Mouse (Mus musculus): ENCODE results near the gene Spata31d1d.
"Not testable (repeated sequence)": the region's sequence is repeated elsewhere in the genome, so short reads cannot be mapped to it uniquely, and the experiment has no call there.

Spata31d1d gene

DNA sequence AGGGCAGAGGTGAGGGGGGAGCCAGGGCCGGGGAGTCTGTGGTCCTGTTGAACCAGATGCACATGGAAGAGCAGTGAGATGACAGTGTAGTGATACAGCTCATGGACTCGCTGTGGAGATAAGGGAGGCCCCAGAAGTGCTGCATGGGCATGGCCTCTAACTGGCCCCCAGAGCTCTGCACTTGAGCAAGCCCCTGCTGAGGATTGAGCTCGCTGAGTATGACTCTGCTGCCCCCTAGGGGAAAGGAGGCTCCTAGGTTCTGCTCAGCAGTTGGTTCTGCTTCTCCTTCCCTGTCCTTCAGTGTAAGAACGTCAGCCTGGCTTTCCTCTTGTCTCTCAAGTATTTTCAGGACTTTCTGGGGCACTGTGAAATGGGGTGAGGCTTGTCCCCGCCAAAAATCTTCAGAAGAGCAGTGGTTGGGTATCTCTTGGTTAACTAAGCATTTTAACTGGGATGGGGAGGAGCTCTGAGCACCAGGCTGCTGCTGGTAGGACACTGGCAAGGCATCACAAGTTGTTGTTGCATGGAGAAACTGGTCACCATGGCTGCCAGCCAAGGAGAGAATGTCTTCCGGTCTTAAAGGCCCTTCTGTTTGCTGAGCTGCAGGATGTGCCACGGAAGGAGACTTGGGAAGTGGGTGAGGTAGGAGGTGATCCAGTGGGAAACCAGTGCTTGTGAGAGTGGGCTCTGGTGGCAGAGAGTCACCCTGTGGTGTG is 3.0 kb downstream of the Spata31d1d start:
- peak; percentile 92 for DNase-seq

DNA sequence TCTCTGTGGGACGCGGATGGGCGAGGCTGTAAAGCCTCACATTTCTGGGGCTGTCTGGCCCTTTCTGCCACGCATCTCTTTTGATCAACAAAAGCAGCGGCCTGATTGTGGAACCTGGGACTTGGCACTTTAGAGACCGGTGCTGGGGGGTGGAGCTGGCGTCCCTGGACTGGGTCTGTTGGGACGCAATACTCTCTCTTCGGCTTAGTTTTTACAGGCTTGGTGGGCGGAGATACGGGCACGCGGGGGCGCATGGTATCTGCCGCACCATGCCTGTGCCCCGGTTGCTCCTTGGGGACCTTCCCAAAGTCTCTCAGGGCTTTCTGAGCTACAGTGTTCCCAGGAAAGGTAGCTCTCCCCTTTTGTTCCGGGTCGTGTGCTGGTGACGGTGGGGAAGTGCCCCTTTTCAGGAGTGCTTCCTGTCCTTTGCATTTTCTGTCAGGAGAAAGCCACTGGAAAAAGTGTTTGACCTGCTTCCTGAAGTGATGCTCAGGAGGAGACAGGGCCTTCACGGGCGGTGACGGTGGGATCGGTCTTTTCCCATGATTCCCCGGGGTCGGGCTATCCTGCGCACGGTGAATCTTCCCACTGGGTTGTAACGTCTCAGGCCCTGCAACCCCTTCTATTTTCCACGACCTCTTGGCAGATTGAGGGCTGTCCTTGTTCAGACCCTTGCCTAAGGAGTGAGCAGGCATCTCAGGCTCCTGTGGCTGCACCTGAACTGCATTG is 5.2 kb downstream of the Spata31d1d start:
- no peak for DNase-seq

GRCm38 (mm10) chr13:59722089-59722488 is 9.5 kb downstream of the Spata31d1d start:
- DNase-seq = not testable (repeated sequence)

- no peak for DNase-seq
Measured at GRCm38 (mm10) chr13:59719475-59719874, 12.1 kb downstream of the Spata31d1d start.

- not testable (repeated sequence) for DNase-seq
Measured at GRCm38 (mm10) chr13:59718857-59719440, 12.6 kb downstream of the Spata31d1d start.

GRCm38 (mm10) chr13:59713710-59714109 is 17.8 kb downstream of the Spata31d1d start:
- DNase-seq = no peak

- DNase-seq = not testable (repeated sequence)
Measured at GRCm38 (mm10) chr13:59711984-59712383, 19.6 kb downstream of the Spata31d1d start, which contains the start of gene Spata31d1b. Gene Spata31d1b (plus strand): TSS chr13:59712284.

GRCm38 (mm10) chr13:59710230-59710629 is 21.3 kb downstream of the Spata31d1d start, which contains the start of gene Spata31d1a:
Gene Spata31d1a (minus strand): TSS chr13:59710330.
- DNase-seq = no peak

DNA sequence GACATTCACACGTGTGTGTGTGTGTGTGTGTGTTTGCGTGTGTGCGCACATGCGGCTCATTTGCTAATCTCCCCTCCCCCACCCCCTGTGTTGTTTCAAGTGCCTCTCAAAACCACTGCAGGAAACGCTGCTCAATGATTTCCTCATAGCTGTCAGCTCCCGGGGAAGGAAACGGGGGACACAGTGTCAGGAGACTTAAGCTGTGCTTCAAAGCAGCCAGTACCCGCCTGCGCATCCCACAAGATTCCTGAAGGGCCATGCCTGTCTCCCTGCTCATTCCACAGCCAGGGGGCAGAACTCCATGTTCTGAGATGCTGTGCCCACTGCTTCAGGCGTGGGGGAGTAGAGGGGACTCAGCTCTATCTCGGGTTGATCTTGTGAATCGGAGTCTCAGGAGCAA is 27.0 kb downstream of the Spata31d1d start:
- peak; percentile 46 for DNase-seq

- DNase-seq = no peak
Measured at GRCm38 (mm10) chr13:59703514-59703913, 28.0 kb downstream of the Spata31d1d start.

DNA sequence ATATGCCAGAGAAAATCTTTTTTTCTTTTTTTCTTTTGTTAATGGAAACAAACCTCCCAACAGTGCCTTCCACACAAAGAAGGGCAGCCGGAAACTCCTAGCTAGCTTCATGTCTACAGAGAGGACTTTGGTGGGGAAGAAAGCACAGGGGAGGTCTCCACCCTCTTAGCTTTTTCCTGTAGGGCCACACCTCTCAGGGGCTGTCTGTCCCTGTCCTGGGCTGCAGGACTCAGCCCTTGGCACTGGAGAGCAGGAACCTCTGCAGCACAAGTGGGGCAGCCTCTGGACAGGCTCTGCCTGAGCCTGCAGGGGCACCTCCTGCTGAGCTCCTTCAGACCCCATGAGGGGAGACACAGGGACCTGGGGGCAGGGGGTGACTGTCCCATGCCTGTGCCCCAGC is 31.4 kb downstream of the Spata31d1d start:
- DNase-seq = not testable (repeated sequence)

DNA sequence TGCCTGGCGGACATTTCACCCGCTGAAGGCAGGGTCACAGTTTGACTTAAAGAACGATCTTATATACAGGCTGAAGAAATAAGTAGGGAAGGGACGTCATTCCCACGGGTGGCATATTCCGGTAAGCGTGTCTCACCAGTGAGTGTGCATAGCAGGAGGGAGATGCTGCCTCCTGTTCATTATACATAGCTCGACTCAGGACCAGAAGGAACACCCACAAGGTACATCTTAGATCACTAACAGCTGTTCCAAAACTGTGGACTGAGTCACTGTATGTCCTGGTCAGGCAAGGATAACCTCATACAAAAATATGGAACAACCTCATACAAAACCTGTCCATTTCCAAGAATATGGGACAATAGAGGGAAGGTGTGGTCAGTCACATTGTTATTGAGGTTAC is 32.4 kb downstream of the Spata31d1d start:
- DNase-seq = no peak

DNA sequence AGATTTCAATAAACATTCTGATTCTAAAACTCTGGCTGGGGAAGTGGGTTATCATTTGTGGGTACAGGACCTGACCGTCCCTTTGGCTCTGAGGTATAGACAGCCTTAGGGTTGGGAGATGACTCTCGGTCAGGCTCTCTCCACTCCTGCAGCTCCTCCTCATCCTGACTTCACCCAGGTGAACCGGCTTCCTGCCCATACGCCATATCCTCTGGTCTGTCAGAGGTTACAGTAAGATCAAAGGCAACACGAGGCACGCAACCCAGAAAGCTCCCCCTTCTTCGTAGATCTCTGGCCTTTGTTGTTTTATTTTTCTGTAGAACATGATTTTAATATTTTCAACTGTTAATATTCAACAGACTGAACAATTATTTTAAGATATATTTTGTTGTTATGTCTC is 35.8 kb downstream of the Spata31d1d start:
- DNase-seq = no peak

DNA sequence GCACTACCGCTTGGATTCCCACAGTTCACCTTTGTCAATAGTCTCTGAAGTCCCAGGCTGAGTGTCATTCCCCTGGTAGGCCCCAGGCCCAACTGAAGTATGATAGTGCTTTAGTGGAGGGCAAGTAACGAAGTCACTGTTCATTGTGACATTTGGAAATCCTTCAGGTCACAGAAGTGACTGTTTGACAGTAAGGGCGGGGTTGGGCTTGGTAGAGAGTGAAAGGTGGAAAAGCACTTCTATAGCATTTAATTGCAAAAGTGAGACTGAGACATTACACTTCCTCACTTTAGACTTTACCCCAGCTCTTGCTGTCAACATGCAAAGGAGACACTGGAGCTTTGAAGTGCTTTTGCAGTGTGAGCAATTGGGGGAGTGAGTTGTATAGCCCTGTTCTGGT is 37.5 kb downstream of the Spata31d1d start, which contains the start of gene 4921517D22Rik:
Gene 4921517D22Rik, minus strand, starts transcription at position 101 of the 400 bp plus-strand sequence.
- DNase-seq = no peak

- peak; percentile 65 for DNase-seq
Measured at GRCm38 (mm10) chr13:59691478-59691877, 40.1 kb downstream of the Spata31d1d start.

DNA sequence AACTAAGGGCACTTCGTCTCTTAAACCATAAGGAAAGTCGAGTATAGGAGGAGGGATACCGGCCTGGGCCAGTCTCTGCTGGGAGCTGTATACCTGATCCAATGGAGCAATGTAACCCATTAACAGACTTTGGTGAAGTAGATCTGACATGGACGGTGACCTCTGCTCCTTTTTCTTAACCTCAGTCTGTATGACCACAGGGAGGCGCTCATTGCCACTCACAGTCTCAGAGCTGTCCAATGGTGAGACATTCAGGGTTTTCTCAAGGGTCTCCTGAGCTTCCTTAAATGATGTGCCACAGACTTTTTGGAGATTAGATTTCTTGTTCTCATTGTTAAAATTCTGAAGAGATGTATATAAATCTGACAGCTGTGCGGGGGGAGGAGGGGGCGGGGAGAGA is 41.0 kb downstream of the Spata31d1d start:
- DNase-seq = no peak

GRCm38 (mm10) chr13:59689843-59690242 is 41.7 kb downstream of the Spata31d1d start:
- DNase-seq = no peak

DNA sequence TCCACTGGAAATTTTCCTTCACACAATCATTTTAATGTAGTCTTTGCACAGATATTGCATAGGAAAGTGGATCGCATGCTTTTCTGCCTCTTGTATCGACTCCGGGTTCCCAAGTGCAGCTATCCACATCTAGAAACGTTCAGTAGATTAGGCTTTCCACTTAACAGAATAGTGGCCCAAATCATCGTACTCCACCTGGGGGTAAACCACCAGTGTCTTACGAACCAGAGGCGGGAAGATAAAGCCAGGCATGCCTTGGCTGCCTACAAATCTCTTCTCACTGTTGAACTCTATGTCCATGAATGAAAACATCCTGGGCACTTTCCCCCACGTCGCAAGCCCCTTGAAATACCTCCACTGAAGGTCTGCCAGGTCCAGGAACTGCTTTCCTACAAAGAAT is 42.2 kb downstream of the Spata31d1d start:
- DNase-seq = no peak

- DNase-seq = no peak
Measured at GRCm38 (mm10) chr13:59688338-59688770, 43.2 kb downstream of the Spata31d1d start.

DNA sequence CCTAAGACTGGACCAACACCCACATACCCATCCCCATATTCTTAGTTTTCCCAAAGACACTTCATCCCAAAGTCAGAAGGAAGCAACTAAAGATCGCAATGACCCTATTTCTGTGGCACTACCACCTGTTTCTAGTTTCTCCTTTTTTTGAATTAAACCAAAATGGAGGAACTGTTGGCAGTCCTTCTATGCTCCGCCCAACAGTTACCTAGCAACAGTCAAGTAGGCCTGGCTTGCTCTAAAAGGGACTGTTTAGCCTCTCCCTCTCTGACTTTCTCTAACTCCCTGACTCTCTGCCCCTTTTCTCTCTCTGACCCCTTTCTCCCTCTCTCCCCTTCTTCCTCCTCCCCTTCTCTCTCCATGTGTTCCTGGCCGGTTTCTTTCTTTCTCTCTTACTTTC is 46.3 kb downstream of the Spata31d1d start:
- no peak for DNase-seq

DNA sequence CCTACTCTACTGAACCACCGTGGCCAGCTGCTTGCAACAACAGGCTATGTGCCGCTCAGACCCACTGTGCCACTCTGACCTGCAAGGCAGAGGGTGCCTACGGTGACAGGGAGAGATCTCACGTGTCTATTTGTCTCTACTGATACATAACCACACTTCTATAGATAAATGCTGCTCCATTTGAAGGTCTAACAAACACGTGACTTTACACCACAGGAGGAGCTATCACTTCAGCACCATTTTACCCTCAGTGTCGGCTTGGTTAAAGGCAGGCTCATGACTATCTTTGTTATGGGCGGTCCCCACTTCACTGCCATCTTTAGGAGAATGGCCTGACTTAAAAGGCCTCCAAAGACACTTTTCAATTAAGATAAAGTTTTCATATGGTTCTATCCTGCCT is 48.9 kb downstream of the Spata31d1d start:
- DNase-seq = peak; percentile 54

DNA sequence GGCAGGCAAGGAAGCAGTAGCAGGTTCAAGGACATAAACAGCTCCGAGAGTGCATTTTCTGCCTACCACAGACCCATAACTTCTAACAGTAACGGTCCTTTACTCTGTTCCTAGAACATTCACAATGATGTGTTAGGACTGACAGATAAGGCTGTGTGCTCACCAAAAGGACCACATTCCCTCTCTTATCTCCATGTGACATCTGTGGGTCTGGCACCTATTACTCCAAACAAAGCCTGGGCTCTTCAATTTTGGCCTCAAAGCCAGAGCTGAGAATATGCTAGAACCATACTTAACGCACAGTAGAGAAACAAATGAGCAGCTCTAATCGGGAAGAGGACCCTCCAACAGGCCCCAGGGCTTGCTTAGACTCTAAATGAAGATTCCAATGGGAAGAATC is 51.6 kb downstream of the Spata31d1d start:
- no peak for DNase-seq

DNA sequence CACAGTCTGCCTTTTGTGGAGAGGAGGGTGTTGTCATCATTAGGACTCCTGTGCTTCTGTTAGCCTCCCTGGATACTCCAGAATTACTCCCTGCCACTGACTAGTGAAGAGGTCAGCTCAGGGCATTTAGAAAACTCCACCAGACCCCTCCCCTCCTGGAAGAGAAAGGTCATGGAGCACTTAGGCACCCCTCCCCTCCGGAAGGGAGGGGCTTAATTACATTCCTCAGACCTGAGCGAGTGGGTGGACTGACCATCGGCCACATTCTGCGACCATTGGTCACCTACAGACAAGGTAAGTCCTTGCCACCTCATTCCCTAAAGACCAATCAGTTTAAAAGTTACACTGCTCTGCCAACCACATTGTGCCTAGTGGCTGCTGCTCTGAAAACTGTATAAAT is 52.2 kb downstream of the Spata31d1d start:
- no peak for DNase-seq

All from embryo, embryonic 11 days (tissue).